Mouse (Mus musculus) C2C12 (cell line): Measurements from ENCODE around the gene Gm21897. TPM values are rescaled to one million over a fixed set of nuclear protein-coding genes. Genes with fewer than 3 reads are reported as not detected.
"Not testable (repeated sequence)": the region's sequence is repeated elsewhere in the genome, so short reads cannot be mapped to it uniquely, and the experiment has no call there.

ENCODE experiments used
- H3K27me3 ChIP-seq: one replicate; pipeline ENCODE4 v1.6.1; 2011; ENCODE audit not compliant: control insufficient read depth, insufficient read depth, insufficient read length
- H3K36me3 ChIP-seq: one replicate; pipeline ENCODE4 v1.6.1; 2011; ENCODE audit not compliant: control insufficient read depth, insufficient read depth
- H3K4me3 ChIP-seq: one replicate; pipeline ENCODE4 v1.5.1; 2011; ENCODE audit warnings: mild to moderate bottlenecking, control low read depth; ENCODE audit not compliant: poor library complexity, insufficient read depth, severe bottlenecking
- H3K79me2 ChIP-seq: one replicate; pipeline ENCODE4 v1.6.1; 2011; ENCODE audit not compliant: control insufficient read depth, insufficient read depth
- H3K79me3 ChIP-seq: one replicate; pipeline ENCODE4 v1.6.1; 2011; ENCODE audit warnings: low read depth, control low read depth
- H3ac ChIP-seq: one replicate; pipeline ENCODE3; 2011; ENCODE audit warnings: low read depth; ENCODE audit not compliant: control insufficient read depth, insufficient read length
- CEBPB ChIP-seq: IDR thresholded peaks from one replicate; pipeline ENCODE4 v1.6.1; 2011; ENCODE audit warnings: low read depth, mild to moderate bottlenecking, control low read depth, moderate library complexity
- CTCF ChIP-seq: IDR thresholded peaks from one replicate; pipeline ENCODE4 v1.5.1; 2011; ENCODE audit not compliant: control insufficient read depth, insufficient read depth, insufficient read length
- FOSL1 ChIP-seq: IDR thresholded peaks from one replicate; pipeline ENCODE4 v1.8.0; 2011; ENCODE audit warnings: mild to moderate bottlenecking, low read length; ENCODE audit not compliant: poor library complexity, insufficient read depth, severe bottlenecking
- MAX ChIP-seq: IDR thresholded peaks from one replicate; pipeline ENCODE4 v1.6.1; 2011; ENCODE audit warnings: mild to moderate bottlenecking, control low read depth
- MYOD1 ChIP-seq: IDR thresholded peaks from one replicate; pipeline ENCODE4 v1.6.1; 2011; ENCODE audit warnings: low read depth; ENCODE audit not compliant: control insufficient read depth, insufficient read length
- MYOG ChIP-seq: IDR thresholded peaks from one replicate; pipeline ENCODE4 v1.6.1; 2011; ENCODE audit not compliant: control insufficient read depth, insufficient read length; ENCODE audit errors: extremely low read depth
- USF1 ChIP-seq: IDR thresholded peaks from one replicate; pipeline ENCODE4 v1.6.1; 2011; ENCODE audit warnings: low read depth, mild to moderate bottlenecking, control low read depth, moderate library complexity
- long read RNA-seq, 2 experiments: library from polyadenylated mRNA; unstranded; transcript quantifications; one replicate each; pipeline ENCODE4 v2.0.0; 2019 to 2020
- polyA plus RNA-seq: library from polyadenylated mRNA; unstranded; fragments of >200 nt; fragmentation: generic; extraction: Trizol; gene quantifications from one replicate; pipeline ENCODE4 v1.2.1, GENCODE M21; 2012; ENCODE audit warnings: missing spikeins

Gm21897 gene
- not detected for polyA plus RNA-seq
- long read RNA-seq, experiment 1: 0 reads
- long read RNA-seq, experiment 2: 0 reads

DNA sequence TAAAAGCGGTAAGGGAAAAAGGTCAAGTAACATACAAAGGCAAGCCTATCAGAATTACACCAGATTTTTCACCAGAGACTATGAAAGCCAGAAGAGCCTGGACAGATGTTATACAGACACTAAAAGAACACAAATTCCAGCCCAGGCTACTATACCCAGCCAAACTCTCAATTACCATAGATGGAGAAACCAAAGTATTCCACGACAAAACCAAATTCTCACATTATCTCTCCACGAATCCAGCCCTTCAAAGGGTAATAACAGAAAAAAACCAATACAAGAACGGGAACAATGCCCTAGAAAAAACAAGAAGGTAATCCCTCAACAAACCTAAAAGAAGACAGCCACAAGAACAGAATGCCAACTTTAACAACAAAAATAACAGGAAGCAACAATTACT, at the start of gene Gm21897:
Gene Gm21897 (plus strand): TSS at position 301 of the 400 bp plus-strand sequence.
- not testable (repeated sequence) for H3K4me3 ChIP-seq, H3K27me3 ChIP-seq, H3K36me3 ChIP-seq, H3K79me2 ChIP-seq, H3ac ChIP-seq, H3K79me3 ChIP-seq

DNA sequence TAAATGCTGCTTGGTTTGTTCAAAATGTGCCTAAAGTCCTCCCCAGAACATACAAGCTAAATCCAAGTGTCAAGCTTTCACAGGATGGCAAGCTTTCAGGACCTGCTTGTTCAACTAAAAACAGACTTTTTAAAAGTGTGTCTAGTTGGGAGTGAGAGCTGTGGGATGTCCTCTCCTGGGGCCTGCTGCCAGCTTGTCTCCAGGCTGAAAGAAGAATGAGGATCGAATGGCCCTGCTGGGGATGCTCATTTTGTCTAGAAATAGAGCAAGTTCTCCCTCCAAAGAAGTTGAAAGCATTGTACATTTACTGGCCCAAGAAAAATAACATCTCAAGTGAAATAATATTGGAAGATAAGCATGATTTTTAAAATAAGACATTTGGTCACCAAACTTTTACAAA, 45.0 kb upstream of the Gm21897 start:
- Histone ChIP-seq H3K79me3 (no peaks in the 10 kb centered on the region), H3K36me3 (no peaks in the 10 kb centered on the region), H3ac (no peak overlapping the region), H3K79me2 (no peaks in the 10 kb centered on the region), H3K27me3 (no peaks in the 10 kb centered on the region), H3K4me3 (no peak overlapping the region)
- TF ChIP-seq CTCF (no peak), MYOD1 (no peak), FOSL1 (no peak)

- Histone ChIP-seq H3K79me2 (no peaks in the 10 kb centered on the region), H3K79me3 (no peaks in the 10 kb centered on the region), H3K4me3 (no peak overlapping the region), H3K36me3 (no peaks in the 10 kb centered on the region), H3K27me3 (no peaks in the 10 kb centered on the region), H3ac (no peak overlapping the region)
- TF ChIP-seq MYOG (no peak), CEBPB (no peak)
Measured at GRCm38 (mm10) chr16:15277461-15277860, 39.8 kb upstream of the Gm21897 start.

- H3K27me3 ChIP-seq: no peaks in the 10 kb centered on the region
- no peaks in the 10 kb centered on the region for H3K79me2 ChIP-seq
- H3K79me3 ChIP-seq: no peaks in the 10 kb centered on the region
- H3K4me3 ChIP-seq: no peak overlapping the region
- no peak for TF ChIP-seq MYOG
- TF ChIP-seq MYOD1: no peak
- no peak for TF ChIP-seq USF1
- TF ChIP-seq CEBPB: no peak
- no peak for TF ChIP-seq CTCF
- TF ChIP-seq MAX: no peak
- TF ChIP-seq FOSL1: no peak
- H3K36me3 ChIP-seq: no peaks in the 10 kb centered on the region
- no peak overlapping the region for H3ac ChIP-seq
Measured at GRCm38 (mm10) chr16:15293041-15293440, 24.2 kb upstream of the Gm21897 start.

DNA sequence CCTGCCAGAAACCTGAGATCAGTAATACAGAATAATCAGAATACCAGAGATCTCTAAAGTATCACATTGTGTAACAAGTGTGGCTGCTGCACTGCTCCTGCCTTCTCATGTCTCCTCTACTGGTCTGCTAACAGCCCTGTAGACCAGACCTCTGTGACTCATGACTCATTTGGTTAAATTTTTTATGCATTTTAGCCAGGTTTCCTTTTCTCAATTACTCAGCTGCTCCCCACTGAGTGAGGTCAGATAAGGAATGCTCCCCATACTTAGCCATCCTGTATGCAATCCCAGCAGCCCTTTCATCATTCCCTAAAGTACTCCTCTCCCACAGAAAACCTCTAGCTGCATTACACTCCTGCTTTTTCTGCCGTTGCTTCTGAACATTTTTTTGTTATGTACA, 23.0 kb upstream of the Gm21897 start:
- H3K4me3 ChIP-seq: no peak overlapping the region
- no peaks in the 10 kb centered on the region for H3K36me3 ChIP-seq
- TF ChIP-seq MYOD1: peak; percentile 6
- no peak for TF ChIP-seq CTCF
- TF ChIP-seq CEBPB: peak; percentile 60
- TF ChIP-seq FOSL1: peak; percentile 4
- TF ChIP-seq USF1: no peak
- no peak overlapping the region for H3ac ChIP-seq
- H3K27me3 ChIP-seq: no peaks in the 10 kb centered on the region
- no peaks in the 10 kb centered on the region for H3K79me3 ChIP-seq
- H3K79me2 ChIP-seq: no peaks in the 10 kb centered on the region

DNA sequence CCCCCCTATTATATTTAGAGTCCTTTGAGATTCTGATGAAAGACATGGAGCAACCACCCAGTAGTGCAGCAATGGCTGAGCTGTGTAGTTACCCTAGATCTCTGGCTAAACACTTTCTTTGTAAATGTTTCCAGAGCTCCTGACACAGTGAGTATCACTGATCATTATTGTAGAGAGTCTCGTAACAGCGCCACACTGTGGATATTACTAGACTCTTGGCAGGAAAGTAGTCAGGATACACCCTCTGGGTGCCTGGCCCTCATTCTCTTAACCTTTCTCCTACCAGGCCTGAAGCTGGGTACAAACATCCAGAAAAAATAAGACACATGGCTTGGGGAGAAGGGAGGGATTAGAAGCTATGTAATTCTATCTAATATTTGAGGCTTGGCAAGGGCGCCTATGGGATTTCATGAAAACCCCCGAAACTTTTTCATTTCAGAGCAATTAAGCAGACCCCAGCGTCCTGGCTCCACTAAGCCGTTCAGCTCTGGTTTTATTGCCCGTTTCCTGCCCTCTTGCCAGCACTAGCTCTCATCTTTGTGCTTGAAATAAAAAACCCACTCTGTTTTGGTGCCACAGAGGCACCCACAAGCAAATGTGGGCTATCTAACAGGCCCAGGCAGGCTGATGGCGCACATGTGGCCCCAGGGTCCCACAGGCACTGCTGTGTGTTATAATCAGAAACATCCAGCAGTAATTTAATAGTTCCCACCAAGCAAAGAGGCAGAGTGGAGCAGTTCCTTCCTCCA, 22.2 kb upstream of the Gm21897 start:
- Histone ChIP-seq H3K79me3 (no peaks in the 10 kb centered on the region), H3K36me3 (no peaks in the 10 kb centered on the region), H3K79me2 (no peaks in the 10 kb centered on the region), H3K27me3 (no peaks in the 10 kb centered on the region), H3K4me3 (no peak overlapping the region), H3ac (peak overlapping the region; percentile 30)
- TF ChIP-seq CEBPB (no peak), CTCF (peak; percentile 26), FOSL1 (no peak), MAX (no peak), USF1 (no peak), MYOD1 (no peak)
